Mouse (Mus musculus): ENCODE measurements around the gene Gjc3. TPM values are rescaled to one million over a fixed set of nuclear protein-coding genes. Genes with fewer than 3 reads are reported as not detected.

The Gjc3 gene
- 0.45 and 0.88 TPM in 2 replicates for polyA plus RNA-seq (2014; fragmentation: Nextera tagmentation; extraction: Ambion mirVana)

DNA sequence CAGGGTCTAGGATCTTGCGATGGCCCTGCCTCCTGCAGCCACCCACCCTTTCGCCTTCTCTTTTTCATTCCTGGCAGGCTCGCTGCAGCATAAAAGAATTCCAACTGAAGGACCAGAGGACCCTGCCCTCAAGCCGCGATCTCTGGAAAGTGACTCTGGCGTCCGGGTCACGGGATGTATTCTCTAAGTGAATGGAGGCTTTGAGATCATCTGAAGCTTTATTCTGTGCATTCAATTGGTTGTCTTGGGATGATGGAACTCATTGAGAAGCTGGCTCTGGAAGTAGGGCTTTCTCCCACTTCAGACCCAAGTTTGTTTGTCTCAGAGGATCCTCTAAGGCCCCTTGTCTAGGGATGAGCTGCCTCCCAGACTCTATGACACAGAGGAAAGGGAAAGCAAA, at the start of gene Gjc3:
Gene Gjc3, minus strand, starts transcription at position 154 of the 400 bp plus-strand sequence.
- no peaks in the 10 kb centered on the region for H3K9me3 ChIP-seq (ENCODE audit: control insufficient read depth, low read length)
- H3K4me3 ChIP-seq (ENCODE audit: low read depth, low read length): no peak within 1 kb of the TSS
- no peak within 1 kb of the TSS for H3K27ac ChIP-seq (replicated peaks; ENCODE audit: low read depth, low read length)
- no peaks in the 10 kb centered on the region for H3K36me3 ChIP-seq (ENCODE audit: control insufficient read depth, insufficient read depth, low read length)
- 64% methylated on average over 8 of the region's 8 CpGs for WGBS
- H3K4me2 ChIP-seq (ENCODE audit: low read depth, low read length): no peak within 1 kb of the TSS
- no peaks in the 10 kb centered on the region for H3K27me3 ChIP-seq (replicated peaks; ENCODE audit: control insufficient read depth, insufficient read depth, low read length)
- no peak for ATAC-seq (ENCODE audit: low read depth)
- no peak within 1 kb of the TSS for H3K9ac ChIP-seq (ENCODE audit: low read depth, low read length)
- no peaks in the 10 kb centered on the region for H3K4me1 ChIP-seq (ENCODE audit: control insufficient read depth, insufficient read depth, low read length)
- no peak for DNase-seq (ENCODE audit: low spot score)

- no peaks in the 10 kb centered on the region for H3K27me3 ChIP-seq (replicated peaks; ENCODE audit: control insufficient read depth, insufficient read depth, low read length)
- no peaks in the 10 kb centered on the region for H3K4me1 ChIP-seq (ENCODE audit: control insufficient read depth, insufficient read depth, low read length)
- H3K9me3 ChIP-seq (ENCODE audit: control insufficient read depth, low read length): no peaks in the 10 kb centered on the region
- no peak overlapping the region for H3K4me2 ChIP-seq (ENCODE audit: low read depth, low read length)
- 91% methylated on average over 5 of the region's 5 CpGs for WGBS
- no peak overlapping the region for H3K4me3 ChIP-seq (ENCODE audit: low read depth, low read length)
- DNase-seq (ENCODE audit: low spot score) (no peak), ATAC-seq (ENCODE audit: low read depth) (no peak)
- no peak overlapping the region for H3K27ac ChIP-seq (replicated peaks; ENCODE audit: low read depth, low read length)
- no peaks in the 10 kb centered on the region for H3K36me3 ChIP-seq (ENCODE audit: control insufficient read depth, insufficient read depth, low read length)
- no peak overlapping the region for H3K9ac ChIP-seq (ENCODE audit: low read depth, low read length)
Observed at GRCm38 (mm10) chr5:138012382-138012781, 49.5 kb upstream of the Gjc3 start.

DNA sequence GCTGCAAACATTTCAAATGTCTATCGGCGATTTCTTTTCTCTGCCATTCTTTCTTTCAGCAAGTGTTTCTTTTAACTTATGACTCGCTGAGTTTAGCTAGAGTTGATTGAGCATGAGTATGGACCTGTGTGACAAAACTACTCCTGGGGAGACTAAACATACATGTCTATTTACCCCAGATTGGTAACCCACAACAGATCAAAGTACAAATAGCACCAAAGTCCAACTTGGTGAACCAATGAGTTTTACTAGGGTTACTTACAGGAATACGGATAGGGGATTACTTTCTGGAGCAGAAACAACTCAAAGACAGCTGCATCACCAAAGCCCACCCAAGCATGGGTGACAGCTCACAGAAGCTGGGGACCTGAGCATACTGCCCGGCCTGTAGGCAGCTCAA, 46.5 kb upstream of the Gjc3 start:
- no peak overlapping the region for H3K4me3 ChIP-seq (ENCODE audit: low read depth, low read length)
- no peak overlapping the region for H3K27ac ChIP-seq (replicated peaks; ENCODE audit: low read depth, low read length)
- no peaks in the 10 kb centered on the region for H3K4me1 ChIP-seq (ENCODE audit: control insufficient read depth, insufficient read depth, low read length)
- H3K27me3 ChIP-seq (replicated peaks; ENCODE audit: control insufficient read depth, insufficient read depth, low read length): no peaks in the 10 kb centered on the region
- H3K9ac ChIP-seq (ENCODE audit: low read depth, low read length): no peak overlapping the region
- H3K36me3 ChIP-seq (ENCODE audit: control insufficient read depth, insufficient read depth, low read length): no peaks in the 10 kb centered on the region
- ATAC-seq (ENCODE audit: low read depth): no peak
- no peaks in the 10 kb centered on the region for H3K9me3 ChIP-seq (ENCODE audit: control insufficient read depth, low read length)
- DNase-seq (ENCODE audit: low spot score): no peak
- WGBS: 83% methylated on average over 5 of the region's 5 CpGs
- no peak overlapping the region for H3K4me2 ChIP-seq (ENCODE audit: low read depth, low read length)

- WGBS: 87% methylated on average over 1 of the region's 1 CpGs
- Histone ChIP-seq H3K9ac (ENCODE audit: low read depth, low read length) (no peak overlapping the region), H3K4me3 (ENCODE audit: low read depth, low read length) (no peak overlapping the region), H3K4me1 (ENCODE audit: control insufficient read depth, insufficient read depth, low read length) (no peaks in the 10 kb centered on the region), H3K27ac (replicated peaks; ENCODE audit: low read depth, low read length) (no peak overlapping the region), H3K27me3 (replicated peaks; ENCODE audit: control insufficient read depth, insufficient read depth, low read length) (no peaks in the 10 kb centered on the region), H3K9me3 (ENCODE audit: control insufficient read depth, low read length) (no peaks in the 10 kb centered on the region), H3K36me3 (ENCODE audit: control insufficient read depth, insufficient read depth, low read length) (no peaks in the 10 kb centered on the region), H3K4me2 (ENCODE audit: low read depth, low read length) (no peak overlapping the region)
- ATAC-seq (ENCODE audit: low read depth): no peak
- DNase-seq (ENCODE audit: low spot score): no peak
Observed at GRCm38 (mm10) chr5:137986351-137986750, 23.5 kb upstream of the Gjc3 start.

DNA sequence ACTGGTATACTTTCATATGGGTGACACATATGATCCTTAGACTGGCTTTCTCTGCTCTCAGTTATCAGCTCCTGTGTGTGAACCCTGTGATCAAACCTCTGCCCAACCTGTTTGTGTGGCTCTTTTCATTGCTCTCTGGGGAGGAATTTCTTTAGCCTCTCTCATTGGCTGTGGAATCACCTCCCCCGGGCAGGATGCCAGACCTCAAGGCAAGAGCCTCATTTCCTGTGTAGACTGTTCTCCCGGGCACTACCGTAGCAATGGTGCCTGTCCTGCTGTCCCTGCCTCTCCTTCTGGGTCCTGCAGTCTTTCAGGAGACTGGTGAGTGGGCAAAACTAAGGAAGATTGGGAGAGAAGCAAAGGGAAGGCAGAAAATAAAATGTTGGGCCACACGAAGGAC, 18.4 kb upstream of the Gjc3 start, which contains the start of gene Azgp1:
Gene Azgp1, plus strand, starts transcription at position 221 of the 400 bp plus-strand sequence.
- no peak for ATAC-seq (ENCODE audit: low read depth)
- H3K9me3 ChIP-seq (ENCODE audit: control insufficient read depth, low read length): no peaks in the 10 kb centered on the region
- 54% methylated on average over 4 of the region's 4 CpGs for WGBS

DNA sequence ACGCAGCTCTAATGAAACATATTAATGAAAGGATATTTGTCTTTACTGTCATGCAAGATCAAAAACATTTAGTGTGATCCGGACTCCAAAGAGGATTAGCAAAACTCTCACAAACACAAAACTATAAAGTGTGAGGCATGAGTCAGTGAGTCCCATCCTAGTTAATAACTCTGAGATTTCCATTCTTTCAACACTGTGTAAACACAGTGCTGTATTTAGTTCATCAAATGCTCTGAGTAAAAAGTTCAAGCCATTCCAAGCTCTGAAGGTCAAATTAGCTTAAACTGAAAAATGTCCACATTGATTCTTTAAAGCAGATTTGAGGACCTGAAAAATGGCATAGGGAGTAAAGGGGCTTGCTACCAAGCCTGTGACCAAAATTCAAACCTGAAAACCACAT, 16.2 kb upstream of the Gjc3 start:
- Histone ChIP-seq H3K9me3 (ENCODE audit: control insufficient read depth, low read length) (no peaks in the 10 kb centered on the region), H3K4me3 (ENCODE audit: low read depth, low read length) (no peak overlapping the region), H3K27me3 (replicated peaks; ENCODE audit: control insufficient read depth, insufficient read depth, low read length) (no peaks in the 10 kb centered on the region), H3K9ac (ENCODE audit: low read depth, low read length) (no peak overlapping the region), H3K36me3 (ENCODE audit: control insufficient read depth, insufficient read depth, low read length) (no peaks in the 10 kb centered on the region), H3K27ac (replicated peaks; ENCODE audit: low read depth, low read length) (no peak overlapping the region), H3K4me1 (ENCODE audit: control insufficient read depth, insufficient read depth, low read length) (no peaks in the 10 kb centered on the region), H3K4me2 (ENCODE audit: low read depth, low read length) (no peak overlapping the region)
- DNase-seq (ENCODE audit: low spot score) (no peak), ATAC-seq (ENCODE audit: low read depth) (no peak)
- WGBS: 69% methylated on average over 2 of the region's 2 CpGs

More for the DNA sequence above, 18.4 kb upstream of the Gjc3 start, which contains the start of gene Azgp1:
- no peak within 1 kb of the TSS for H3K27ac ChIP-seq (replicated peaks; ENCODE audit: low read depth, low read length)
- H3K4me1 ChIP-seq (ENCODE audit: control insufficient read depth, insufficient read depth, low read length): no peaks in the 10 kb centered on the region
- no peak within 1 kb of the TSS for H3K4me2 ChIP-seq (ENCODE audit: low read depth, low read length)
- H3K4me3 ChIP-seq (ENCODE audit: low read depth, low read length): no peak within 1 kb of the TSS
- H3K36me3 ChIP-seq (ENCODE audit: control insufficient read depth, insufficient read depth, low read length): no peaks in the 10 kb centered on the region
- H3K27me3 ChIP-seq (replicated peaks; ENCODE audit: control insufficient read depth, insufficient read depth, low read length): no peaks in the 10 kb centered on the region
- H3K9ac ChIP-seq (ENCODE audit: low read depth, low read length): no peak within 1 kb of the TSS
- peak; percentile 13 for DNase-seq (ENCODE audit: low spot score)

GRCm38 (mm10) chr5:137977291-137977690, 14.4 kb upstream of the Gjc3 start:
- Histone ChIP-seq H3K9ac (ENCODE audit: low read depth, low read length) (no peak overlapping the region), H3K4me3 (ENCODE audit: low read depth, low read length) (no peak overlapping the region), H3K9me3 (ENCODE audit: control insufficient read depth, low read length) (no peaks in the 10 kb centered on the region), H3K36me3 (ENCODE audit: control insufficient read depth, insufficient read depth, low read length) (no peaks in the 10 kb centered on the region), H3K4me1 (ENCODE audit: control insufficient read depth, insufficient read depth, low read length) (no peaks in the 10 kb centered on the region), H3K4me2 (ENCODE audit: low read depth, low read length) (no peak overlapping the region), H3K27me3 (replicated peaks; ENCODE audit: control insufficient read depth, insufficient read depth, low read length) (no peaks in the 10 kb centered on the region), H3K27ac (replicated peaks; ENCODE audit: low read depth, low read length) (no peak overlapping the region)
- WGBS: 25% methylated on average over 1 of the region's 1 CpGs
- no peak for DNase-seq (ENCODE audit: low spot score)
- ATAC-seq (ENCODE audit: low read depth): no peak

GRCm38 (mm10) chr5:137975434-137975833, 12.5 kb upstream of the Gjc3 start:
- no peak overlapping the region for H3K27ac ChIP-seq (replicated peaks; ENCODE audit: low read depth, low read length)
- H3K4me2 ChIP-seq (ENCODE audit: low read depth, low read length): no peak overlapping the region
- DNase-seq (ENCODE audit: low spot score) (no peak), ATAC-seq (ENCODE audit: low read depth) (no peak)
- no peaks in the 10 kb centered on the region for H3K36me3 ChIP-seq (ENCODE audit: control insufficient read depth, insufficient read depth, low read length)
- H3K27me3 ChIP-seq (replicated peaks; ENCODE audit: control insufficient read depth, insufficient read depth, low read length): no peaks in the 10 kb centered on the region
- H3K4me1 ChIP-seq (ENCODE audit: control insufficient read depth, insufficient read depth, low read length): no peaks in the 10 kb centered on the region
- 57% methylated on average over 1 of the region's 1 CpGs for WGBS
- no peak overlapping the region for H3K9ac ChIP-seq (ENCODE audit: low read depth, low read length)
- no peak overlapping the region for H3K4me3 ChIP-seq (ENCODE audit: low read depth, low read length)
- no peaks in the 10 kb centered on the region for H3K9me3 ChIP-seq (ENCODE audit: control insufficient read depth, low read length)

- no peaks in the 10 kb centered on the region for H3K9me3 ChIP-seq (ENCODE audit: control insufficient read depth, low read length)
- H3K9ac ChIP-seq (ENCODE audit: low read depth, low read length): no peak overlapping the region
- WGBS: 59% methylated on average over 3 of the region's 3 CpGs
- H3K4me1 ChIP-seq (ENCODE audit: control insufficient read depth, insufficient read depth, low read length): no peaks in the 10 kb centered on the region
- H3K4me2 ChIP-seq (ENCODE audit: low read depth, low read length): no peak overlapping the region
- H3K4me3 ChIP-seq (ENCODE audit: low read depth, low read length): no peak overlapping the region
- DNase-seq (ENCODE audit: low spot score): no peak
- H3K36me3 ChIP-seq (ENCODE audit: control insufficient read depth, insufficient read depth, low read length): no peaks in the 10 kb centered on the region
- H3K27ac ChIP-seq (replicated peaks; ENCODE audit: low read depth, low read length): no peak overlapping the region
- ATAC-seq (ENCODE audit: low read depth): no peak
- H3K27me3 ChIP-seq (replicated peaks; ENCODE audit: control insufficient read depth, insufficient read depth, low read length): no peaks in the 10 kb centered on the region
Observed at GRCm38 (mm10) chr5:137974724-137975123, 11.8 kb upstream of the Gjc3 start.

Data from embryonic facial prominence, embryonic 14.5 days (tissue).